Mouse (Mus musculus): ENCODE data around the gene Mypn. TPM values are rescaled to one million over a fixed set of nuclear protein-coding genes. Genes with fewer than 3 reads are reported as not detected.
A peak's percentile ranks its signal among the peaks of the same experiment; 100 is the strongest.

Mypn gene
- 2.6 TPM in 2 replicates for polyA plus RNA-seq (2015; fragmentation: Nextera tagmentation; extraction: Ambion mirVana)

- Histone ChIP-seq H3K9ac (no peak within 1 kb of the TSS), H3K27ac (no peak within 1 kb of the TSS), H3K27me3 (no peaks in the 10 kb centered on the region), H3K4me2 (replicated peaks) (no peak within 1 kb of the TSS), H3K4me3 (no peak within 1 kb of the TSS), H3K4me1 (no peaks in the 10 kb centered on the region), H3K36me3 (no peaks in the 10 kb centered on the region), H3K9me3 (no peaks in the 10 kb centered on the region)
- WGBS = 81% methylated on average over 15 of the region's 15 CpGs
- no peak for ATAC-seq (ENCODE audit: low FRiP score, low read depth)
Measured at GRCm38 (mm10) chr10:63203728-63204127, at the start of gene Mypn. TSS of gene Mypn (minus strand) at chr10:63203952.

GRCm38 (mm10) chr10:63248421-63248820 lies 44.7 kb upstream of the Mypn start:
- no peak overlapping the region for H3K4me3 ChIP-seq
- no peak overlapping the region for H3K27ac ChIP-seq
- H3K27me3 ChIP-seq = no peaks in the 10 kb centered on the region
- WGBS = 96% methylated on average over 6 of the region's 6 CpGs
- no peaks in the 10 kb centered on the region for H3K9me3 ChIP-seq
- peaks cover 23% of the 10 kb centered on the region for H3K36me3 ChIP-seq
- H3K4me1 ChIP-seq = peaks cover 9% of the 10 kb centered on the region; the same call in 1 of the 2 replicates
- no peak for ATAC-seq (ENCODE audit: low FRiP score, low read depth)
- no peak overlapping the region for H3K4me2 ChIP-seq (replicated peaks)
- no peak overlapping the region for H3K9ac ChIP-seq

GRCm38 (mm10) chr10:63247457-63247856 lies 43.7 kb upstream of the Mypn start:
- Histone ChIP-seq H3K36me3 (peaks cover 15% of the 10 kb centered on the region), H3K4me3 (no peak overlapping the region), H3K9me3 (no peaks in the 10 kb centered on the region), H3K9ac (no peak overlapping the region), H3K27me3 (no peaks in the 10 kb centered on the region), H3K27ac (no peak overlapping the region), H3K4me2 (replicated peaks) (no peak overlapping the region), H3K4me1 (peaks cover 15% of the 10 kb centered on the region)
- ATAC-seq (ENCODE audit: low FRiP score, low read depth) = no peak
- 88% methylated on average over 7 of the region's 7 CpGs for WGBS

- Histone ChIP-seq H3K9me3 (no peaks in the 10 kb centered on the region), H3K36me3 (peaks cover 15% of the 10 kb centered on the region), H3K27ac (no peak overlapping the region), H3K27me3 (no peaks in the 10 kb centered on the region), H3K4me3 (no peak overlapping the region), H3K4me2 (replicated peaks) (no peak overlapping the region), H3K9ac (no peak overlapping the region), H3K4me1 (peaks cover 17% of the 10 kb centered on the region)
- WGBS = 95% methylated on average over 3 of the region's 3 CpGs
- no peak for ATAC-seq (ENCODE audit: low FRiP score, low read depth)
Measured at GRCm38 (mm10) chr10:63245846-63246245, 42.1 kb upstream of the Mypn start.

- Histone ChIP-seq H3K4me1 (peaks cover 17% of the 10 kb centered on the region), H3K36me3 (peaks cover 4% of the 10 kb centered on the region), H3K9ac (peak overlapping the region; percentile 96), H3K9me3 (no peaks in the 10 kb centered on the region), H3K27me3 (no peaks in the 10 kb centered on the region), H3K27ac (peak overlapping the region; percentile 98; the same call in 1 of the 2 replicates), H3K4me2 (replicated peaks) (peak overlapping the region; percentile 71), H3K4me3 (peak overlapping the region; percentile 99)
- 16% methylated on average over 5 of the region's 5 CpGs for WGBS
- no peak for ATAC-seq (ENCODE audit: low FRiP score, low read depth)
Measured at GRCm38 (mm10) chr10:63244746-63245145, 41.0 kb upstream of the Mypn start.

- ATAC-seq (ENCODE audit: low FRiP score, low read depth) = peak; percentile 79
- H3K4me3 ChIP-seq = peak overlapping the region; percentile 99
- WGBS = under 1% methylated on average over 41 of the region's 41 CpGs
- H3K9me3 ChIP-seq = no peaks in the 10 kb centered on the region
- peak overlapping the region; percentile 71 for H3K4me2 ChIP-seq (replicated peaks)
- H3K36me3 ChIP-seq = 0 out of 2 replicates have a peak, but pooled peaks cover 4% of the 10 kb centered on the region
- peaks cover 17% of the 10 kb centered on the region for H3K4me1 ChIP-seq
- peak overlapping the region; percentile 98 for H3K27ac ChIP-seq
- H3K9ac ChIP-seq = peak overlapping the region; percentile 96
- no peaks in the 10 kb centered on the region for H3K27me3 ChIP-seq
Measured at GRCm38 (mm10) chr10:63244055-63244671, 40.4 kb upstream of the Mypn start.

GRCm38 (mm10) chr10:63243493-63244054 lies 39.8 kb upstream of the Mypn start, which contains the start of gene Herc4:
TSS of gene Herc4 (plus strand) at chr10:63243810.
- Histone ChIP-seq H3K27me3 (no peaks in the 10 kb centered on the region), H3K9me3 (no peaks in the 10 kb centered on the region), H3K9ac (peak within 1 kb of the TSS; percentile 96), H3K27ac (peak within 1 kb of the TSS; percentile 98), H3K4me2 (replicated peaks) (peak within 1 kb of the TSS; percentile 71), H3K4me3 (peak within 1 kb of the TSS; percentile 99), H3K4me1 (peaks cover 17% of the 10 kb centered on the region), H3K36me3 (0 out of 2 replicates have a peak, but pooled peaks cover 4% of the 10 kb centered on the region)
- ATAC-seq (ENCODE audit: low FRiP score, low read depth) = peak; percentile 99
- 0% methylated on average over 41 of the region's 44 CpGs for WGBS

- Histone ChIP-seq H3K4me1 (peaks cover 17% of the 10 kb centered on the region), H3K4me3 (peak overlapping the region; percentile 99), H3K27ac (no peak overlapping the region; the same call in 1 of the 2 replicates), H3K36me3 (0 out of 2 replicates have a peak, but pooled peaks cover 4% of the 10 kb centered on the region), H3K4me2 (replicated peaks) (peak overlapping the region; percentile 71), H3K9ac (peak overlapping the region; percentile 62), H3K27me3 (no peaks in the 10 kb centered on the region), H3K9me3 (no peaks in the 10 kb centered on the region)
- 27% methylated on average over 12 of the region's 12 CpGs for WGBS
- ATAC-seq (ENCODE audit: low FRiP score, low read depth) = no peak
Measured at GRCm38 (mm10) chr10:63242798-63243435, 39.2 kb upstream of the Mypn start.

GRCm38 (mm10) chr10:63240868-63241271 lies 37.1 kb upstream of the Mypn start:
- no peak overlapping the region for H3K4me3 ChIP-seq
- H3K27ac ChIP-seq = no peak overlapping the region
- H3K27me3 ChIP-seq = no peaks in the 10 kb centered on the region
- H3K9ac ChIP-seq = no peak overlapping the region
- no peak for ATAC-seq (ENCODE audit: low FRiP score, low read depth)
- no peak overlapping the region for H3K4me2 ChIP-seq (replicated peaks)
- WGBS = 71% methylated on average over 2 of the region's 2 CpGs
- no peaks in the 10 kb centered on the region for H3K9me3 ChIP-seq
- 0 out of 2 replicates have a peak, but pooled peaks cover 3% of the 10 kb centered on the region for H3K36me3 ChIP-seq
- H3K4me1 ChIP-seq = peaks cover 17% of the 10 kb centered on the region

- no peaks in the 10 kb centered on the region for H3K9me3 ChIP-seq
- H3K36me3 ChIP-seq = no peaks in the 10 kb centered on the region
- H3K4me1 ChIP-seq = peaks cover 10% of the 10 kb centered on the region
- 72% methylated on average over 2 of the region's 2 CpGs for WGBS
- ATAC-seq (ENCODE audit: low FRiP score, low read depth) = no peak
- H3K27ac ChIP-seq = no peak overlapping the region
- H3K27me3 ChIP-seq = no peaks in the 10 kb centered on the region
- H3K9ac ChIP-seq = no peak overlapping the region
- no peak overlapping the region for H3K4me2 ChIP-seq (replicated peaks)
- no peak overlapping the region for H3K4me3 ChIP-seq
Measured at GRCm38 (mm10) chr10:63239848-63240247, 36.1 kb upstream of the Mypn start.

GRCm38 (mm10) chr10:63238090-63238489 lies 34.3 kb upstream of the Mypn start:
- Histone ChIP-seq H3K27ac (no peak overlapping the region), H3K4me1 (peaks cover 8% of the 10 kb centered on the region), H3K9me3 (0 out of 2 replicates have a peak, but pooled peaks cover 2% of the 10 kb centered on the region), H3K4me2 (replicated peaks) (no peak overlapping the region), H3K9ac (no peak overlapping the region), H3K36me3 (no peaks in the 10 kb centered on the region), H3K4me3 (no peak overlapping the region), H3K27me3 (no peaks in the 10 kb centered on the region)
- 66% methylated on average over 4 of the region's 4 CpGs for WGBS
- ATAC-seq (ENCODE audit: low FRiP score, low read depth) = no peak

- ATAC-seq (ENCODE audit: low FRiP score, low read depth) = no peak
- Histone ChIP-seq H3K4me3 (no peak overlapping the region), H3K4me2 (replicated peaks) (no peak overlapping the region), H3K9me3 (0 out of 2 replicates have a peak, but pooled peaks cover 2% of the 10 kb centered on the region), H3K27me3 (no peaks in the 10 kb centered on the region), H3K27ac (no peak overlapping the region), H3K4me1 (no peaks in the 10 kb centered on the region), H3K9ac (no peak overlapping the region), H3K36me3 (no peaks in the 10 kb centered on the region)
- WGBS = 55% methylated on average over 2 of the region's 2 CpGs
Measured at GRCm38 (mm10) chr10:63237206-63237605, 33.5 kb upstream of the Mypn start.

Measured in limb, embryonic 13.5 days (tissue).